Mouse (Mus musculus): ENCODE results near the gene Sarm1. TPM values are rescaled to one million over a fixed set of nuclear protein-coding genes. Genes with fewer than 3 reads are reported as not detected.

The Sarm1 gene
- polyA plus RNA-seq (2012; rRNA removed; ENCODE audit: low replicate concordance), result 0.36 and 0.68 TPM in 2 replicates

DNA sequence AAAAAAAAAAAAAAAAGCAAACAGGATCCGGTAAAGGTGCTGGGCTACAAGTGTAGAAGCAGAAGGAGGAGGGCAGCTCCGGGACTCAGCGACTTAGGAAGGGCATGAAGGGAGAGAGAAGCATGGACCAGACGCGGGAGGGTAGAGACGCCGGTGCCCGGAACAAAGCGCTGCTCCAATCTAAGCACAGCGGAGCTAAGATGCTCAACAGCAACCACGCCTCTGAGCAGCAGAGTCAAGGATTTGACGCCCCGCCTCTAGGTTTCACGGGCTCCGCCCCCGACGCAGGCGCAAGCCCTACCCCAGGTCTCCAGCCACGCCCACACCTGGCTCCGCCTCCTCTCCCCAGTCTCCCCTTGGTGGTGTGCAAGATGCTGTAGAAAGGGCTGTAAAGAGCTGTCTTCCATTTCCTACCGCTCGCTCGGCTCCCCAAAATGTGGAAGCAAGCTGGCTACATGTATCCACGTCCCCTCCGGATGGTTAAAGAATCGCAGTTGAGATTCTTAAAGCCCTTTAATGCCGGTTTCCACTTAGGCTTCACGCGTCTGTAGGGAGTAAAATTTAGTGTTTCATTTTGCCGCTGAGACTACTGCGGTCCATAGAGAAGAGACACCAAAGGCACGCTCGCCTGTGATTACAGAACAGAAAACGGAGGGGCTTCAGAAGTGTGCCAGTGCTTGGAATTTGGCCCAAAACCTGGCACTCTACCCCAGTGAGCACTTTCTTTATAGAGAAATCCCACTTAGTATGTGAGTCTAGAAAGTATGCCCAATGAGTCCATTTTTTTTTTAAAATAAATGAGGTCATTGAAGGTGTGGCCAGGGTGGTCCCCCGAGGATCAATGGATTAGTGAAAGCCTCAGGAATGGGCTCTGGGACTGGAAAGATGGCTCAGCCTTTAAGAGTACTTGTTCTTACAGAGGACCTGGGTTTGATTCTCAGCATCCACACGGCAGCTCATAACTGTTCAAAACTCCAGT, at the start of gene Sarm1:
Sarm1 (minus strand) TSS at position 211 of the 979 bp plus-strand sequence.

GRCm38 (mm10) chr11:78536080-78536689, 38.6 kb upstream of the Sarm1 start, which contains the start of the genes Tnfaip1 and Ift20:
Gene Tnfaip1 (minus strand): TSS chr11:78536332.
Gene Ift20 (plus strand): TSS chr11:78536361.

DNA sequence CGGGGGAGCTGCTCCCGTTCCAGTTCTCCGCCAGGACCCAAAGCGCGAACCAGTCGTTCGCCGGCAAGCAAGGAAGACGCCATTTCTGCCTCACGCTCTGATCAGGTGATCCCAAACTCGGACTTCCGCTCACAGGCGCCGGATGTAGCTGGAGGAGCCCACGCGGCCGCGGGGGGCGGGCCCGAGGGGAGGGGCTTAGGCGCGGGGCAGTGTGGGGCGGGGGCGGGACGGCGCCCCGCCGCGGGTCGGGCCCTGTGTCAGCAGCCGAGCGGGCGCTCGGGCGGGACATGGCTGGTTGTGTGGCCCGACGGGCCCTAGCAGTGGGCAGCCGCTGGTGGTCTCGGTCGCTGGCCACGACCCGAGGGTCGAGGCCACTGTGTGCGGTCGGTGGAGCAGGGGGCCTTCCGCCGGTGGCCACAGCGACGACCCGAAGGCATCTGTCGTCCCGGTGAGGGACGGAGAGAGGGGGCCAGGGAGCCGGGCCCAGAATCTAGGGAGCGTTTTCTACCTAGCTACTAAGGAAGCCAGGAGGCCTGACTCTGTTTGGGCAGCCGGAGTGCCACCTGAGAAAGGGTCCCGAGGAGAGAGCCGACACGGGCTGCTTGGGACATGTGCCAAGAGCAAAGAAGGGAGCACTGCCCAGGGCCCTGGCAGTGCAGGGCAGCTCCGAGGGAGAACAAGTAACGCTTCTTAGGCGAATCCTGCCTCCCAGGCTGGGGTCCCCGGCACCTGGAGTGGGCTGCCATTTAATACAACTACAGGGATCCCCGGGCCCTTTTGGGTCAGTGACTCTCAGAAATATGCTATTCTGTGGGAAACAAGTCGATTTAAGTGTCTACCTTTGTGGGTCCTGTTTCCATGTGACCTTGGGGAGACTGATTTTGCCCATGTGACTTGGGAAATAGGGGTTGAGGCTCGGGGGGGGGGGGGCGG, 14.7 kb upstream of the Sarm1 start, which contains the start of the genes Tmem199 and Poldip2:
Tmem199 (minus strand) TSS at position 148 of the 933 bp plus-strand sequence.
Poldip2 (plus strand) TSS at position 169 of the 933 bp plus-strand sequence.

GRCm38 (mm10) chr11:78502909-78503650, 5.5 kb upstream of the Sarm1 start, which contains the start of gene Sebox:
Gene Sebox (plus strand): TSS chr11:78503447.

DNA sequence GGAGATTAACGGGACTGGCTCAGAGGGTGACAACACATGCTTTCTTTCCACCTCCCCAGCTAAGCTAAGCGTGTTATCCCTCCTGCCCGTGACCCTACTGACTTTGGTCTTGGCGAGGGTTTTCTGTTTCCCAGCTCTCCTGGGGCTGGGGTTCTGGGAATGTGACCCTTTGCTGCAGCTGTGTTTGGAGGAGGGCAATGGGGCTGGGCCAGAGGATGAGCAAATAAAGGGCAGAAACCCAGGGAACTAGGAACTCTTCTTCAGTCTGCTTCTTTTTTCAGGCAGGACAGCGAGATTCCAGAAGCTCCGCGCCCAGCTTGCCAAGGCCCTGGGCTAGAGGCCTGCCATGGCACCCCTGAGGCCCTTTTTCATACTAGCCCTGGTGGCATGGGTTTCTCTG, 1.4 kb upstream of the Sarm1 start, which contains the start of gene Vtn:
Vtn (plus strand) TSS at position 88 of the 400 bp plus-strand sequence.

GRCm38 (mm10) chr11:78465568-78466180, 31.9 kb downstream of the Sarm1 start, which contains the start of gene Slc46a1:
Gene Slc46a1 (plus strand): TSS chr11:78465697.

Other genes starting within 250 kb of the Sarm1 start
- gene 2610507B11Rik, start 236.0 kb downstream of the Sarm1 start, polyA plus RNA-seq (2012; rRNA removed; ENCODE audit: low replicate concordance), result 62.4 and 65.4 TPM in 2 replicates
- 0.12 and 0.16 TPM in 2 replicates for gene BC030499, start 206.9 kb downstream of the Sarm1 start, polyA plus RNA-seq (2012; rRNA removed; ENCODE audit: low replicate concordance)
- 7.9 and 16.4 TPM in 2 replicates for gene Spag5, start 196.2 kb downstream of the Sarm1 start, polyA plus RNA-seq (2012; rRNA removed; ENCODE audit: low replicate concordance)
- 13.5 and 30.0 TPM in 2 replicates for gene Aldoc, start 174.8 kb downstream of the Sarm1 start, polyA plus RNA-seq (2012; rRNA removed; ENCODE audit: low replicate concordance)
- 90.6 and 95.6 TPM in 2 replicates for gene Pigs, start 169.3 kb downstream of the Sarm1 start, polyA plus RNA-seq (2012; rRNA removed; ENCODE audit: low replicate concordance)
- gene Unc119, start 154.3 kb downstream of the Sarm1 start, polyA plus RNA-seq (2012; rRNA removed; ENCODE audit: low replicate concordance), result 15.2 and 20.6 TPM in 2 replicates
- not detected in 2 replicates for gene Foxn1, start 111.2 kb downstream of the Sarm1 start, polyA plus RNA-seq (2012; rRNA removed; ENCODE audit: low replicate concordance)
- 12.7 and 401 TPM in 2 replicates for gene Slc13a2, start 75.5 kb downstream of the Sarm1 start, polyA plus RNA-seq (2012; rRNA removed; ENCODE audit: low replicate concordance)
- gene Slc46a1, start 32.1 kb downstream of the Sarm1 start, polyA plus RNA-seq (2012; rRNA removed; ENCODE audit: low replicate concordance), result 455 and 700 TPM in 2 replicates
- 1.8 and 2.6 TPM in 2 replicates for gene Vtn, start 1.3 kb upstream of the Sarm1 start, polyA plus RNA-seq (2012; rRNA removed; ENCODE audit: low replicate concordance)
- gene Sebox, start 5.7 kb upstream of the Sarm1 start, polyA plus RNA-seq (2012; rRNA removed; ENCODE audit: low replicate concordance), result not detected in 2 replicates
- gene Tmem199, start 14.4 kb upstream of the Sarm1 start, polyA plus RNA-seq (2012; rRNA removed; ENCODE audit: low replicate concordance), result 4.4 and 5.1 TPM in 2 replicates
- 21.7 and 26.2 TPM in 2 replicates for gene Poldip2, start 14.4 kb upstream of the Sarm1 start, polyA plus RNA-seq (2012; rRNA removed; ENCODE audit: low replicate concordance)
- gene Tnfaip1, start 38.6 kb upstream of the Sarm1 start, polyA plus RNA-seq (2012; rRNA removed; ENCODE audit: low replicate concordance), result 34.4 and 36.2 TPM in 2 replicates
- 113 and 115 TPM in 2 replicates for gene Ift20, start 38.6 kb upstream of the Sarm1 start, polyA plus RNA-seq (2012; rRNA removed; ENCODE audit: low replicate concordance)
- 29.6 and 51.8 TPM in 2 replicates for gene Tmem97, start 53.0 kb upstream of the Sarm1 start, polyA plus RNA-seq (2012; rRNA removed; ENCODE audit: low replicate concordance)
- gene Nlk, start 199.6 kb upstream of the Sarm1 start, polyA plus RNA-seq (2012; rRNA removed; ENCODE audit: low replicate concordance), result 6.2 and 7.0 TPM in 2 replicates

Data from duodenum, adult 2 months (tissue).